Mouse (Mus musculus) testis, adult 2 months (tissue): ENCODE data around the gene Lim2.

Source experiments
- CTCF ChIP-seq: fragments of 200-500 bp; IDR thresholded peaks from 2 replicates; pipeline ENCODE4 v1.5.1; 2012; ENCODE audit warnings: low read depth, mild to moderate bottlenecking, inconsistent platforms, low read length, moderate library complexity; ENCODE audit not compliant: control insufficient read depth, insufficient read depth, insufficient replicate concordance
- POLR2A ChIP-seq: fragments of 200-500 bp; IDR thresholded peaks from 2 replicates; pipeline ENCODE4 v1.6.1; 2012; ENCODE audit warnings: low read depth, mild to moderate bottlenecking, inconsistent platforms, low read length, moderate library complexity; ENCODE audit not compliant: control insufficient read depth

GRCm38 (mm10) chr7:43434676-43435075 lies 7.2 kb downstream of the Lim2 start:
- no peak for TF ChIP-seq CTCF
- TF ChIP-seq POLR2A: no peak
